Mouse (Mus musculus) thymus, postnatal 10 days (tissue): ENCODE results near the gene Camsap1.
A peak's percentile ranks its signal among the peaks of the same experiment; 100 is the strongest.

Experiments used
- DNase-seq, 2 experiments: peaks; one replicate each; pipeline ENCODE4 v3.0.0; 2021; ENCODE audit warnings: low spot score in 2 of 2

Camsap1 gene

DNA sequence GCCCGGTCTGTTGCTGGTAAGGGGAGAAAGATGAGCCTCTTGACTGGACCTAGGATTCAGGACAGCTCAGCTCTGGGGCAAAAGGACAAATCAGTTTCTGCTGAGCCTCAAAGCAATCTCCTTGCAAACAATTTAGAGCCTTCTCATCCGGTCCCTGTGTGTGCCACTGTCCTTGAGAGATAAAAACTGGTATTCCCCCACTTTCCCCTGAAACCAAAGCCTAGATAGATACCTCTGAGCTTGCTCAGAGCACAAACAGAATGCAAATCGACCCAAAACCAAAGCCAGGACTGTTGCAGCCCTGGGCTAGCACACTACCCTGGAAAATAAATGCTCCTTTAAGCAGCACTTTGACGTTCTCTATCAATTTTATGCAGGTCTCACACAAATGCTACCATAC is 4.1 kb downstream of the Camsap1 start:
- no peak for DNase-seq

- no peak for DNase-seq
These were observed 5.4 kb downstream of the Camsap1 start for GRCm38 (mm10) chr2:25977587-25978239.

DNA sequence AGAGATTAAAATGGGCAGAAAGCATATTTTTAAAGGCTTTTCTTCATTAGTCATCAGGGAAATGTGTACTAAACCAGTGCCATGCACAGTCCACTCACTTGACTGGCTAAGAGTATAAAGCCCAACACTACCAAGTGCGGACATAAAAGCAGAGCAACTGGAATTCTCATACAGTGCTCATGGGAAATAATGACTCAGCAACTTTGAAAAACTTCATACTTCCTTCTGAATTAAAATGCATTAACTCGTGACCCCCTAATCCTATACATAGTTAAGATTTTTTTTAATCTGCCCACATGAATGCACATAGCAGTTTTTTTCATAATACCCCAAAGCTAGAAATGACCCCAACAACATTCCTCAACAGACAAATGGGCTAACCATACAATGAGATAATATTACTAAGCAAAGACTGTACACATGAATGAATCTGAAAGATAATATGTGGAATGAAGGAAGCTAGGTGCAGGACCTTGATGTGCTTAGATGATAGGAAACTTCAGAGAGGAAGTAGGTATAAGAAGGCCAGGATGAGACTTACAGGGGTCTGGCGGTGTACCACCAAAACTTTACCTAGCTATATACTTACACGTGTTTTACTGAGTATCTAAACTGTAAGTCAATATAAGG is 7.8 kb downstream of the Camsap1 start:
- no peak for DNase-seq

DNA sequence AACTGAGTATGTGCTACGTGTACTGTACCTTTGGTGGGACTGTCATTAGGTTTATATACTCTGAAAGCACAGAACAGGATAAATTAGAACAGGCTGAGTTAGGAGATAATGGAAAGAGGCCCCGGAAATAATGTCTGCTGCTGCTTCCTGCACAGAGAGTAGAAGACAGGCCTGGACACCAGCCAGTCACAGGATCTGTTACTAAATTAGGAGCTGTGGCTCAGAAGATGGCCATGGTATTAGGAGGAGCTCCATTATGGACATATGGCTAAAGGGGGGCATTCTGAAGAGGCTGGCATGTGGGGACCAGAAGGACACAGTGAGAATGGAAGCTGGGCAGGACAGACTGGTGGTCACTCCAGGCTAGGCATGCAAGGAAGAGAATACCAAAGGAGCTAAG is 12.7 kb downstream of the Camsap1 start:
- no peak for DNase-seq

DNA sequence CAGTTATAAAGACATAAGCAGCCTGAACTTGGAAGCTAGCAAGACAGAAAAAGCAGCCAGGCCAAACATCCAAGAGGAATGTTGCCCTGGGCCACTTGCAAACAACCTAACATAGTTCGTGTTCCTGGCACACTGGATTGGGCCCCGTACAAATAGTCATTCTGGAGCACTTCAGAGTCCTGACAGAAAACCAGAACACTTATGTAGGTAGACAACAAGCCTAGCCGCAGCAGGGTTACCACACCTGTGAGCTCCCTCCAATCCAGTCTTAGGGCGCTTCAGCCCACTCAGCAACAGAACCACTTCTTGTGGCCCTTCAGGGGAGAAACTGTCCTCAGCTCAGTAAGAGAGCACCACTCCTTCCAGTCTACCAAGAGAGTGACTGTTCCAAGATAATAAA is 13.8 kb downstream of the Camsap1 start:
- no peak for DNase-seq

GRCm38 (mm10) chr2:25949291-25949690 is 33.8 kb downstream of the Camsap1 start:
- DNase-seq, result no peak

DNA sequence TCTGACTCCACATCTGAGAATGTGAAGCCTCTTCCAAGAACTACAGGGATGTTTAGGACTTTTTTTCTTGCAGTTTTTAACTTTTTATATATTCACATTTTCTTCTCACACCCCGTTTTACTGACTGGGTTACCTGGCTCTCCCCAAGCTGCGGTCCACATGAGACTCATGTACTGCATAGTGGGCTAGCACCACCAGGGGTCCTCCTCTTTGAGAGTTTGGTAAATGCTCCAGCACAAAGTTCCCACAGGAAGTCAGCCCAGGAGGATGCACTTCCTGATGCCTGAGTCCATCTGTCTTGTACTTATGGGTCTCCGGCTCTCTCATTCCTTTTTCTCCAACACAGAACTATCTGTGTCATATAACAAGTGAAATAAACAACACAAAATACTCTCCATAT is 35.1 kb downstream of the Camsap1 start:
- no peak for DNase-seq

- DNase-seq, result no peak
These were observed 39.3 kb downstream of the Camsap1 start for GRCm38 (mm10) chr2:25943822-25944221.

GRCm38 (mm10) chr2:25940503-25940902 is 42.6 kb downstream of the Camsap1 start:
- peak; percentile 50 for DNase-seq

DNA sequence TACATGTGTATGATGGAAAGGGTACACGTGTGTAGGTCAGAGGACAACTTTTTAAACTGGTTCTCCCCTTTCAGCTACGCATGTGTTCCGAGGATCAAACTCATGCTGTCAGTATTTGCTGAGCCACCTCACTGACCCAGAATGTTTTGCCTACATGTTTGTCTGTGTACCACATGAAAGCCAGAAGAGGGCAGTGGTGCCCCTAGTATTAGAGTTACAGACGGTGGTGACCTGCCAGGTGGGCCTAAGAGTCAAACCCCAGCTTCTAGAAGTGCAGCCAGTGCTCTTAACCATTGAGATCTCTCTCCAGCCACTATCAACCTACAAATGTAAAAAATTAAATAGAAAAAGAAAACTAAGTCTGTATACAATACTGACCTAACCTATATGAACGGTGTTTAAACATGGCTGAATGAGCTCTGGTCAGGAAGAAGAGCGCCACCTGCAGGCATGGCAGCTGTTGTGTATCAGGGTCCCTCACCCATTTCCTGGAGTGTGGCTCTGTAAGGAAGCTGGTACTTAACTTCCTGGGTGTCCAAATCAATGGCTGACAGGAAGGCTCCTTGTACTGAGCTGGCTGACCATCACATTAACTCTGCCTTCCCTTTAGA is 51.7 kb downstream of the Camsap1 start:
- DNase-seq, result peak in 1 of 2 experiments; percentile 44

DNA sequence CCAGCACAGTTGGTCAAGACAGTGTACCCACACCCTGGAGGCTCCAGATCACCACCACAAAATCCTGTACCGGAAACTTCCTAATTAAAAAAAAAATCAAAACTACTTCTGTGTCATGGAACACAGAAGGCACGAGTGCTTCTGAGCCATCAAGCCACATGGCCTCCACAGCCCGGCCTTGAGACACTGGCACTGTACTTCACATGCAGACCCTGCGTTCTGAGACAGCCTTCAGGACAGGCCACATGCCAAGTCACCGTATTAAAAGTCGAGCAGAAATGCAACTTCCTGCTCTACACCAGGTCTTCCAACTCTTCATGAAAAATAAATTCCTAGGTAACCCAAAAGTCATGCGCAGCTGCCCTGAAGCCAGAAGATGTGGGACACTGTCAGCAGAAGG is 55.3 kb downstream of the Camsap1 start:
- no peak for DNase-seq

GRCm38 (mm10) chr2:25924934-25925333 is 58.1 kb downstream of the Camsap1 start:
- no peak for DNase-seq

DNA sequence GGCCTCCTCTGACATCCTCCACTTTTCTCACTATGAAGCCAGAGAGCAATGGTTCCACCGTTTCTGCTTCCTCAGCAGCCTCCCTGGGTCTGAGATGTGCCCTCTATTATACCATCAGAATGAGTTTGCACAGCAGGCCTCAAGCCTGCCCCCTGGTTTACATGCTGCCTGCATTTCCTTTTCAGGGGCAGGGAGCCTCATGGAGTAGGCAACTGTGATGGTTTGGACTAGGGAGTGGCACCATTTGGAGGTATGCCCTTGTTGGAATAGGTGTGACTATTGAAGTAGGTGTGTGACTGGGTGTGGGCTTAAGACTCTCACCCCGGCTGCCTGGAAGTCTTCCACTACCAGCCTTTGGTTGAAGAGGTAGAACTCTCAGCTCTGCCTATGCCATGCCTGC is 59.3 kb downstream of the Camsap1 start:
- DNase-seq, result no peak

DNA sequence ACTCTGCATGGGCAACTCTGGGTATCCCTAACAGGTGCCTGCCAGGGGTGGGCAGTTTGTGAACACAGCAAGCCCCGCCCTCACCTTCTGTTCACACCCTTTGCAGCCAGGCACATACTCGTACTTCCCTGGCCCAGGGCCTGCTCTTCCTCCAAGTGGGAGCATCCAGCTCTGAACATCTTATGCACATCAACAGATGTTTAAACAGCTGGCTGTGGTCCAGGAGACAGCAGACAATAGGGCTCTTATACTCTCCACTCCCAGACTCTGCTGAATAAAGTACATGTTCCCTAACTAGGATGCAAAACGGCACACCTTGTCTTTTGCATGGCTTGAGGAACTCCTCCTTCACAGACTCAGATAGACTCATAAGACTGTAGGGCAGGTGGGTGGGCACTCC is 63.1 kb downstream of the Camsap1 start:
- no peak for DNase-seq

DNA sequence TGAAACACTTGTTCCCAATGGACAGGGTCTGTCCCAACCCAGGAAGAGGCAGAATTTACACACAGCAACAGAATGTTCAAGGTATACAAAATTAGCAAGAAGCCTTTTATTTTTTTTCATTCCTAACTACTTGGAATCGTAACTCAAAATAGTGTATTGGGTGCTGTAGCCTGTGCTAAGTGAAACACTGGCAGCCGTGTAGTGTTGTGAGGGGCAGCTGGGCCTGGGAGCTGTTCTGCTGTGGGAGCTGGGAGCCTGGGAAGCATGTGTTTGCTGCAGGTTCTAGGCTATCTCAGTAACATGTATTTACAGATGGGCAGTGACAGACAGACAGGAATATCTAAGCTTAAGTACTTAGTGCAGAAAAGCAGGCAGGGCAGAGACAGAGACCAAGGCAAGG is 64.7 kb downstream of the Camsap1 start:
- no peak for DNase-seq

- no peak for DNase-seq
These were observed 68.3 kb downstream of the Camsap1 start for GRCm38 (mm10) chr2:25914821-25915220.

GRCm38 (mm10) chr2:25914201-25914600 is 68.9 kb downstream of the Camsap1 start:
- DNase-seq, result no peak

GRCm38 (mm10) chr2:25913247-25913646 is 69.8 kb downstream of the Camsap1 start:
- DNase-seq, result peak; percentile 14 to 51

GRCm38 (mm10) chr2:25909872-25910271 is 73.2 kb downstream of the Camsap1 start:
- no peak for DNase-seq

DNA sequence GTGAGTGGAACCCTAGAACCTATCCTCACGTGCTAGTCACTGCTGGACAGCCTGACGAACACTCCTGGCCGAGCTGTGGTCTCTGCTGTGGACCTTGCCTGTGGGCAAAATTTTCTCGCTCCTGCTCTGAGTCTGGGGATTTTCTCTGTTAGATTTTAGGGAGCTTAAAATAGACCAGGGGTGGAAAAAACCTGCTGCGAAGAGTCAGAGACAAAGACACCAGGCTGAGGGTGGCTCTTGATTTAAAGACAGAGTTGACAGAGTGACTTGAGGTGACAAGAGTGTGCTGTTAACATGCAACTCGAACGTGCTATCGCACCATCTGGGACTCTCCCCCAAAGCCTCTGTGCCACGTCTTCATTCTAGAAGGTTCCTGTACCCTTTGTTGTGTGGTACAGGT is 84.1 kb downstream of the Camsap1 start:
- no peak for DNase-seq

DNA sequence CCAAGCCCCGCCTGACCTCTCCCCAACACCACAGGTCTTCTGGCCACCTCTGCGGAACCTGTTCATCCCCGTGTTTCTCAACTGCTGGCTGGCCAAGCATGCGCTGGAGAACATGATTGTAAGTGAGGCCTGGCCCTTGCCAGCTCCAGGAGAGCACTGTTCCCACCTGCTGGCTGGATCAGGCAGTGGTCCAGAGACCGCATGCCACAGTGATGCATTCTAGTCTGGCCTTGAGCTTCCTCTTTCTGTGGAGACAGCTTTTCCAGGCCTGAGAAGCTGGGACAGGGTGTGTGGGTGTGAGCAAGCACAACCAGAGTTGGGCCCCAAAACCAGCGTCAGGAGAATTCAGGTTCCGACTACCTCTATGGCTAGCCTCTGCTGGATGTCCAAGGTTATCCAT is 90.6 kb downstream of the Camsap1 start:
- DNase-seq, result no peak

DNA sequence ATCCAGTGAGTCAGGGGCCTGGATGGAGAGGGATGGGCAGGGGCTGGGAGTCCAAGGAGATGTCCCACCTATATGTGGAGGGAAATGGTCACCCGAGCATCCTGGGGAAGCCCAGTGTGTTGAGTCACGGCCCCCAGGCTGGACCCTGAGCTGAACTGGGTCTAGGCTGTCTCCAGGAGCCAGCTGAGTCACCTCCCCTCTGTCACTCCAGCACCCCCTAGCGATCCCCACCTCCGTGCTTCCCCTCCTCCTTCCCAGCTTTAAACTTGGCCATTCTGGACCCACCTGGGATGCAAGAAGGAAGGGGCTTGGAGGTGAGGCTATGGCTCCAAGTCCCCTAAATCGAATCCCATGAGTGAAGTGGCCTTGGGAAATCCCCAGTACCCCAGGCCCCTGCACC is 94.9 kb downstream of the Camsap1 start:
- peak in 1 of 2 experiments; percentile 25 for DNase-seq

- DNase-seq, result no peak
These were observed 95.9 kb downstream of the Camsap1 start for GRCm38 (mm10) chr2:25887226-25887625.
